Mouse (Mus musculus) ES-E14 (cell line): ENCODE results near the gene Slc4a10. TPM values are rescaled to one million over a fixed set of nuclear protein-coding genes. Genes with fewer than 3 reads are reported as not detected.

ENCODE experiments used
- DNase-seq: peaks from one replicate; pipeline ENCODE4 v3.0.0-alpha.2; 2013; ENCODE audit warnings: low read depth, low spot score
- H3K27ac ChIP-seq: 2 replicates; pipeline ENCODE4 v1.5.1; 2012; ENCODE audit warnings: low read depth, mild to moderate bottlenecking, low read length, moderate library complexity, mixed read lengths; ENCODE audit not compliant: poor library complexity, insufficient read depth, severe bottlenecking
- H3K36me3 ChIP-seq: 2 replicates; pipeline ENCODE4 v1.6.1; 2012; ENCODE audit warnings: mild to moderate bottlenecking, low read length, moderate library complexity, mixed read lengths; ENCODE audit not compliant: control insufficient read depth, poor library complexity, insufficient read depth, severe bottlenecking
- H3K4me1 ChIP-seq, 2 experiments: fragments of 150-350 bp in 1 of 2; sonication (generic) in 1 of 2; 2 replicates each; pipeline ENCODE4 v1.6.1; 2012; ENCODE audit warnings: low read length in 2 of 2, mild to moderate bottlenecking in 1 of 2, mixed read lengths in 1 of 2; ENCODE audit not compliant: control insufficient read depth in 2 of 2, insufficient read depth in 2 of 2, poor library complexity in 1 of 2
- H3K4me3 ChIP-seq, 2 experiments: fragments of 150-350 bp in 1 of 2; sonication (generic) in 1 of 2; 2 replicates each; pipeline ENCODE4 v1.5.1; 2012; ENCODE audit warnings: low read length in 2 of 2, low read depth in 1 of 2, mild to moderate bottlenecking in 1 of 2, mixed read lengths in 1 of 2; ENCODE audit not compliant: insufficient read depth in 1 of 2, poor library complexity in 1 of 2, severe bottlenecking in 1 of 2
- H3K9ac ChIP-seq: 2 replicates; pipeline ENCODE4 v1.6.1; 2012; ENCODE audit warnings: low read depth, mild to moderate bottlenecking, low read length, mixed read lengths; ENCODE audit not compliant: poor library complexity, insufficient read depth, severe bottlenecking
- H3K9me3 ChIP-seq: fragments of 150-350 bp; sonication (generic); 2 replicates; pipeline ENCODE4 v1.6.1; 2012; ENCODE audit warnings: low read depth, mild to moderate bottlenecking, low read length; ENCODE audit not compliant: control insufficient read depth, insufficient read depth
- CHD2 ChIP-seq: IDR thresholded peaks from 2 replicates; pipeline ENCODE4 v1.6.1; 2014; ENCODE audit warnings: mild to moderate bottlenecking, low read depth, low read length, inconsistent platforms
- HCFC1 ChIP-seq: IDR thresholded peaks from 2 replicates; pipeline ENCODE4 v1.6.1; 2012; ENCODE audit warnings: low read length, inconsistent platforms, borderline replicate concordance; ENCODE audit not compliant: insufficient read depth
- MAFK ChIP-seq: IDR thresholded peaks from 2 replicates; pipeline ENCODE4 v1.6.1; 2014; ENCODE audit warnings: mild to moderate bottlenecking, low read depth, low read length, inconsistent platforms; ENCODE audit not compliant: insufficient read depth
- ZC3H11A ChIP-seq: IDR thresholded peaks from 2 replicates; pipeline ENCODE4 v1.6.1; 2012; ENCODE audit warnings: low read depth, mild to moderate bottlenecking, inconsistent platforms, low read length, borderline replicate concordance
- ZNF384 ChIP-seq: IDR thresholded peaks from 2 replicates; pipeline ENCODE4 v1.6.1; 2012; ENCODE audit warnings: low read depth, low read length, inconsistent platforms
- in situ Hi-C, 2 experiments: fragments of 600-800 bp; cut with MboI; formaldehyde crosslinking; loops; one replicate each; pipeline ENCODE4 v1.15.1; 2025; ENCODE audit warnings: low sequenced_read_pairs in 2 of 2, inconsistent platforms in 1 of 2; ENCODE audit not compliant: unreplicated experiment in 2 of 2
- total RNA-seq: library from RNA; depleted of rRNA; stranded (reverse); fragments of 300-350 nt; gene quantifications from 2 replicates; pipeline ENCODE4 v1.2.3, GENCODE M21; 2012

The Slc4a10 gene
- total RNA-seq, 1 experiment = 0.13 TPM

DNA sequence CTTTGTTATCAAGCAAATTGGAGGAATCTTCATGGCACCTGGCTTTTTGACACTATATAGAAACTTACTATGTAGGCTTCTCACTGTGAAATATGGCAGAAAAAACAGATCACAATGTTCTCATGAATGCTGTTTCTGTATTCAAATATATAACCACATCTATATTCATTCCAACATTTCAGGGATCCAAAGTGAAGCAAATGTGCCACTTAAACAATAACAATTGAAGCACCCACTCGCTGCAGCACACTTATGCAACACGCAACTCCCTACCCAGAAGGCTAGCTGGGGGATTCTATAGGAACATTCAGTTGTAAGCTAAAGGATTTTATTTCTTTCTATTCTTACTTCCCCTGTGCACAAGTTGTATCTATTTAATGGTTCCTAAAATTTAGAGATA, 255.5 kb downstream of the Slc4a10 start:
- in situ Hi-C loops = no loop called here
- H3K4me3 ChIP-seq = no peak overlapping the region
- no peaks in the 10 kb centered on the region for H3K4me1 ChIP-seq
- no peak overlapping the region for H3K27ac ChIP-seq
- DNase-seq = no peak
- H3K36me3 ChIP-seq = no peaks in the 10 kb centered on the region
- TF ChIP-seq CHD2 (no peak), HCFC1 (no peak), ZNF384 (no peak), MAFK (no peak), ZC3H11A (no peak)
- H3K9me3 ChIP-seq = no peaks in the 10 kb centered on the region
- H3K9ac ChIP-seq = no peak overlapping the region

- Histone ChIP-seq H3K9me3 (no peaks in the 10 kb centered on the region), H3K9ac (no peak overlapping the region), H3K4me1 (no peaks in the 10 kb centered on the region), H3K36me3 (no peaks in the 10 kb centered on the region), H3K4me3 (no peak overlapping the region), H3K27ac (no peak overlapping the region)
- DNase-seq = no peak
- in situ Hi-C loops = no loop called here
- TF ChIP-seq MAFK (no peak), CHD2 (no peak), HCFC1 (no peak), ZNF384 (no peak), ZC3H11A (no peak)
Observed at GRCm38 (mm10) chr2:62306978-62307377, 260.7 kb downstream of the Slc4a10 start.

DNA sequence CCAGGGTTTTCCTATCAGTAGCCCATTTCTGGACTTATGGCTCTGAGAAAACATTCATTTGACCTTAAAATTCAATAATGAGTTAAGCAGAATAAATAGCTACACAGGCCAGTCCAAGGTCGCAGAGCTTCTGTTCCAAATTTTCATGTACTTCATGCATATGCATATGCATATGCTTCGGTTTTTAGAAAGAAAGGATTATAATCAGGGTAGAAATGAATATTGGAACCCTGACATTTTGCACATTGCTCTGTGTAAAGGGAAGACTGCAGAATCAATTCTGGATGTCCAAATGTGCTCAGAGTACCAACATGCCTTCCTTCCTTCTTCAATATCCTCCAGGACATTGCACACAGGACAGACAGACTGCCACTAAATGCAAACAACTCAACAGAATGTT, 261.2 kb downstream of the Slc4a10 start:
- no peak overlapping the region for H3K4me3 ChIP-seq
- no peak overlapping the region for H3K27ac ChIP-seq
- no peak for TF ChIP-seq HCFC1
- no peak for TF ChIP-seq ZC3H11A
- no peak for TF ChIP-seq ZNF384
- no peak for TF ChIP-seq CHD2
- no peak for TF ChIP-seq MAFK
- in situ Hi-C loops = no loop called here
- DNase-seq = no peak
- no peaks in the 10 kb centered on the region for H3K9me3 ChIP-seq
- no peaks in the 10 kb centered on the region for H3K4me1 ChIP-seq
- H3K9ac ChIP-seq = no peak overlapping the region
- H3K36me3 ChIP-seq = no peaks in the 10 kb centered on the region

GRCm38 (mm10) chr2:62316930-62317329, 270.7 kb downstream of the Slc4a10 start:
- Histone ChIP-seq H3K4me1 (no peaks in the 10 kb centered on the region), H3K4me3 (no peak overlapping the region), H3K9ac (no peak overlapping the region), H3K9me3 (no peaks in the 10 kb centered on the region), H3K27ac (no peak overlapping the region), H3K36me3 (no peaks in the 10 kb centered on the region)
- TF ChIP-seq ZNF384 (no peak), CHD2 (no peak), HCFC1 (no peak), MAFK (no peak), ZC3H11A (no peak)
- DNase-seq = no peak
- in situ Hi-C loops = no loop called here

- in situ Hi-C loops = no loop called here
- H3K9me3 ChIP-seq = no peaks in the 10 kb centered on the region
- no peak overlapping the region for H3K9ac ChIP-seq
- H3K4me3 ChIP-seq = no peak overlapping the region
- DNase-seq = no peak
- no peak for TF ChIP-seq MAFK
- no peaks in the 10 kb centered on the region for H3K4me1 ChIP-seq
- H3K27ac ChIP-seq = no peak overlapping the region
- H3K36me3 ChIP-seq = no peaks in the 10 kb centered on the region
Observed at GRCm38 (mm10) chr2:62319489-62319888, 273.2 kb downstream of the Slc4a10 start.
